Mouse (Mus musculus): Measurements from ENCODE around the gene Naaa. TPM values are rescaled to one million over a fixed set of nuclear protein-coding genes. Genes with fewer than 3 reads are reported as not detected.

The Naaa gene
- polyA plus RNA-seq, 1 experiment = not detected

DNA sequence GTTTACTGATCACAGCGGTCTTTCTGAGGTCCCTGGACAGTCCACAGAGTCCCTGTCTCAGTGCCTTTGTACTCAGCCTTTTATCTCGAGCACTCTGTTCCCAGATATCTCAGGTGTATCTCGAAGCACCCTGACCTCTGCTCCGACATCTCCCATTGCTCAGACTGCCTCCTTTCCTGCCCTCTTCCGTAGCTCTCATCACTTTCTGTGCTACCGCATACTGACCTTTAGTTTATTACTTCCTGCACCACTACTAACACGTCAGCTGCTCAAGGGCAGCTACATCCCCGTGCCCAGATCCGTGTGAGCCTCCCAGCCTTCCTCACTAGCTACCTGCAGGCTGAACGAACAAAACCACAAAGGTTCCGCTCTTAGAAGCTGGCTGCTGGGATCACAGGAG, 29.4 kb downstream of the Naaa start:
- TF ChIP-seq CTCF (IDR thresholded peaks at IDR 0.05; ENCODE audit: insufficient read depth, low read depth, low read length) (no peak), POLR2A (IDR thresholded peaks at IDR 0.05; ENCODE audit: insufficient read depth, low read depth, low read length) (no peak)
- 0 out of 2 replicates have a peak, but pooled peaks cover 3% of the 10 kb centered on the region for H3K4me1 ChIP-seq (ENCODE audit: control insufficient read depth, insufficient read depth, low read length)
- no peak overlapping the region for H3K27ac ChIP-seq (ENCODE audit: insufficient read depth, low read depth, low read length)
- H3K4me3 ChIP-seq (ENCODE audit: insufficient read depth, low read depth, low read length) = no peak overlapping the region
- 90% methylated on average over 11 of the region's 11 CpGs for WGBS

DNA sequence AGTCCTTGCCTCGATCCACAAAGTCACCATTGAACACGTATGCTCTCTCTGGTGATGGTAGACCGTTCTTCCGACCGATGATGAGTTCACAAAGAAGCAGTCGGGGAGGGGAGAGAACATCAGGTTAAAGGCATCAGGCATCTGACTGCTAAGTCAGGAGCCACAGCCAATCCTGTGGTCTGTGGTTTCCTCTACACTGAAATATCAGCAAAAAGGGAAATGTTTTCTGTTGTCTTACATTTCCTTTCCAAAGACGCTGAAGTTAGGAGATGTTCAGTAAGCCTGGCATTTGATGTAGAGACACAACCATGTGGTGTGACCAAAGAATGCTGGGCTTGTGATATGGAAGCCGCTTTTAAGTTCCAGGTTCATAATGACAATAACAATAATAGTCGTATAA, 32.5 kb downstream of the Naaa start:
- H3K4me1 ChIP-seq (ENCODE audit: control insufficient read depth, insufficient read depth, low read length) = no peaks in the 10 kb centered on the region
- no peak for TF ChIP-seq POLR2A (IDR thresholded peaks at IDR 0.05; ENCODE audit: insufficient read depth, low read depth, low read length)
- no peak for TF ChIP-seq CTCF (IDR thresholded peaks at IDR 0.05; ENCODE audit: insufficient read depth, low read depth, low read length)
- H3K27ac ChIP-seq (ENCODE audit: insufficient read depth, low read depth, low read length) = no peak overlapping the region
- no peak overlapping the region for H3K4me3 ChIP-seq (ENCODE audit: insufficient read depth, low read depth, low read length)
- WGBS = 92% methylated on average over 9 of the region's 9 CpGs

DNA sequence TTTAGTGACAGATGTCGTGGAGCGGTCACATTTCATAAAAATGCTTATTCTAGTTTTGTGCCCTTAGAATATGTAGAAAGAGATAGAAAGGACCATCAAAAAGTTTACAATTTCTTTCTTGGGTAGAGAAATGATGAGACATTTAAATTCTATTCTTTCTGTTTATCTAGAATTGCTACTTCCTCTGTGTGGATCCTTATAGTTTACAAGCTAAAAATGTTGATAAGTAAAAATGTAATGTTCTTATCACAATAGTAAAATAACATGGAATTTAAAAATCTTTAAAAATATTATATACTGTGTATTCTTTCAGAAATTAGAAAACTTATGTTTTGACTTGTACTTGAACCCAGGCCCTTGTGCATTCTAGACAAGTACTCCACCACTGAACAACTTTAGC, 33.1 kb downstream of the Naaa start:
- 97% methylated on average over 2 of the region's 2 CpGs for WGBS
- H3K27ac ChIP-seq (ENCODE audit: insufficient read depth, low read depth, low read length) = no peak overlapping the region
- no peaks in the 10 kb centered on the region for H3K4me1 ChIP-seq (ENCODE audit: control insufficient read depth, insufficient read depth, low read length)
- H3K4me3 ChIP-seq (ENCODE audit: insufficient read depth, low read depth, low read length) = no peak overlapping the region
- TF ChIP-seq POLR2A (IDR thresholded peaks at IDR 0.05; ENCODE audit: insufficient read depth, low read depth, low read length) (no peak), CTCF (IDR thresholded peaks at IDR 0.05; ENCODE audit: insufficient read depth, low read depth, low read length) (no peak)

DNA sequence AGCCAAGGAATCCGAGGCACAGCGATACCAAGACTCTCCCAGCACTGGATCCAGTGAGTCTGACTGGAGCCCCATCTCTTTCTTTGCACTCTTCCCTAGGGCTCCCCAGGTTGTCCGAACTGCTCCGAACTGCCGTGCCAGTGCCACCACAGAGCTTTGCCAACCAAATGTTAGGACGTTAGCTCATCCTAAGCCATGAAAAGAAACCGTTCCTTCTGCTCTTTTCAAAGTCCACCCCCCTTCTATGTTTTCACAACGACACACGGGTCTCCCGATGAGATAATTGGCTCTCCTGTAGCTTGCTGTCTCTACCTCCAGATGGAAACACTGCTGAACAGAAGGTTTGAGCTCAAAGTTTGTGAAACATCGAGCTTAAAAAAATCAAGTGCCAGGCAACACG, 37.2 kb downstream of the Naaa start:
- Histone ChIP-seq H3K4me1 (ENCODE audit: control insufficient read depth, insufficient read depth, low read length) (0 out of 2 replicates have a peak, but pooled peaks cover 2% of the 10 kb centered on the region), H3K27ac (ENCODE audit: insufficient read depth, low read depth, low read length) (no peak overlapping the region), H3K4me3 (ENCODE audit: insufficient read depth, low read depth, low read length) (no peak overlapping the region)
- TF ChIP-seq POLR2A (IDR thresholded peaks at IDR 0.05; ENCODE audit: insufficient read depth, low read depth, low read length) = no peak
- no peak for TF ChIP-seq CTCF (IDR thresholded peaks at IDR 0.05; ENCODE audit: insufficient read depth, low read depth, low read length)
- 79% methylated on average over 12 of the region's 12 CpGs for WGBS

DNA sequence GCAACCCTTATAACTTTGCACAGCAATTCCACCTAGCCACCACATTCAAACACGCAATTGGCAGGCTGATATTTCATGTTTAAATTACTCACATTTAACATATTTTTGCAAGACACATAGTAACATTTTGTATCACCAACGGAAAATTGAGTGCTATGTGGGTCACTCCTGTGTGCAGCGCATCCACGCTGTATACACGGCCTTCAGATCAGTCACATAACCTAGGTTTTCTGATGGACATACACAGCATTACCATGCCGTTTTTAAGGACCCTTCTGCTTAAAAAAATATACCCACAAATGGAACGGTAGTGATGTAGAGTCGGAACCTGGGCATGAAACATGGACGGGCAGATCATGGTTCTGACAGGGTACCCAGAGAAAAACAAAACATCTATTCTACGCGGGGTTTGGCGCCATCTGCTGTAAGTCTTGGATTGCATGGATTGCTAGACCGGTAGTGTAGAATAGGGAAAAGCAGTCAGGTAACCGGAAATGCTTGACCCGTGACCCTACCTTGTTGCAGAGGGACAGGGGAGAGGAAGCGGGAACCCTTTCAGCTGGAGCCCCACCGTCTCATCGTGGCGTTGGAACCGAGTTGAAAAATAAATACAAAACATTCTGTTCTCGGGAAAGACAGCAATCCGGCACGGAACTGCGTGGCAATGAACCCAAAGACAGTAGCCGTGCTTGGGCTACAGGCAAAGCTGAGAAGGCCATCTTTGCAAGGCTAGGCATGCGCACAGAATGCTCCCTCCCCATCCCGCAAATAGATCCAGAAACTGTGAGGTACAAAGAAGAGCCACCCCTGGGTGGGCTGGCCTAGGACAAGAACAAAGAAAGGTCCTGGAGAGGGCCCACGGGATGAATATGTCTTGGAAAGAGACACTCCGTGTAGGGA, 38.4 kb downstream of the Naaa start:
- WGBS = 39% methylated on average over 29 of the region's 29 CpGs
- TF ChIP-seq CTCF (IDR thresholded peaks at IDR 0.05; ENCODE audit: insufficient read depth, low read depth, low read length) (no peak; the same call in 1 of the 2 replicates), POLR2A (IDR thresholded peaks at IDR 0.05; ENCODE audit: insufficient read depth, low read depth, low read length) (no peak)
- H3K4me3 ChIP-seq (ENCODE audit: insufficient read depth, low read depth, low read length) = no peak overlapping the region

DNA sequence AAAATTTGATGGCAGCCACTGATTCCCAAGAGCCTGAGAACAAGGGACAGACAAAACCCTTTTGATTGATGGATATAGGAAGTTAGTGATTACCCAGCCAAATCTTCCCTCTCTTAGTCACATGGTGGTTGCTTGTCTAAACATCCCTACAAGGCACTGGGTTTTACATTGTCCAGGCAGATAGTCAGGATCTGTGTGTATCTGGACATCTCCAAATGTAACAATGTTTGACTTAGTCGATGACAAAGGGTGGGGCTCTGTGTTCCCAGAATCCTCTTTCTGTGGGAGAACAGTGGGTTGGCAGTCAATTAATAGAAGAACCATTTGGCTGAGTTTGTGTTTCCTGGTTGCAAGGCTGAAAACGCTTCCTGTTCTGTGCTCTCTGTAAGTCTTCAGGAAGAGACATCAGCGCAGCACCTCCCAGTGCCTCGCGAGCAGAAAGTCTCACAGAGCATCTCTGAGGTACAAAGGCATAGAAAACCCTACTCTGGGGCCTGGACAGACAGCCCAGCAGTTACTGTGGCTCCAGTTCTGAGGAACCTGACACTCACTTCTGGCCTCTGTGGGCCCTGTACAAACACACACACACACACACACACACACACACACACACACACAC, 42.9 kb downstream of the Naaa start:
- 69% methylated on average over 5 of the region's 5 CpGs for WGBS
- H3K4me3 ChIP-seq (ENCODE audit: insufficient read depth, low read depth, low read length) = no peak overlapping the region
- no peak overlapping the region for H3K27ac ChIP-seq (ENCODE audit: insufficient read depth, low read depth, low read length)
- no peak for TF ChIP-seq POLR2A (IDR thresholded peaks at IDR 0.05; ENCODE audit: insufficient read depth, low read depth, low read length)
- no peak for TF ChIP-seq CTCF (IDR thresholded peaks at IDR 0.05; ENCODE audit: insufficient read depth, low read depth, low read length)
- 0 out of 2 replicates have a peak, but pooled peaks cover 2% of the 10 kb centered on the region for H3K4me1 ChIP-seq (ENCODE audit: control insufficient read depth, insufficient read depth, low read length)

More for the DNA sequence above, 38.4 kb downstream of the Naaa start:
- 0 out of 2 replicates have a peak, but pooled peaks cover 2% of the 10 kb centered on the region for H3K4me1 ChIP-seq (ENCODE audit: control insufficient read depth, insufficient read depth, low read length)
- H3K27ac ChIP-seq (ENCODE audit: insufficient read depth, low read depth, low read length) = no peak overlapping the region

DNA sequence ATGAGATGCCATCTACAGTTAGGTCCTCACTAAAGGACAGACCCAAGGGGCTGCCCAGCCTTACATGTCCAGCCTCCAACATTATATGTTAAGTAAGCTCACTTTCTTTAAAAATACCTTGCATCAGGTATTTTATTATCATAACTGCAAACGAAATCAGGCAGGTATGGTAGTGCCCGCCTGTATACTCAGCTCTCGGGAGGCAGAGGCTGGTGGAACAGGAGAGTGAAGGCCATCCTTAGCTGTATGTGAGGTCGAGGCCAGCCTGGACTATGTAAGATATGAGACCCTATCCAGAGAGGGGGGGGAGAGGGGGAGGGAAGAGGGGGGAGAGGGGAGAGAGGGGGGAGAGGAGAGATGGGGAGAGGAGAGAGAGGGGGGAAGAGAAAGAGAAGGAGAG, 44.6 kb downstream of the Naaa start:
- no peak overlapping the region for H3K4me3 ChIP-seq (ENCODE audit: insufficient read depth, low read depth, low read length)
- no peak overlapping the region for H3K27ac ChIP-seq (ENCODE audit: insufficient read depth, low read depth, low read length)
- 0 out of 2 replicates have a peak, but pooled peaks cover 2% of the 10 kb centered on the region for H3K4me1 ChIP-seq (ENCODE audit: control insufficient read depth, insufficient read depth, low read length)
- TF ChIP-seq POLR2A (IDR thresholded peaks at IDR 0.05; ENCODE audit: insufficient read depth, low read depth, low read length) (no peak), CTCF (IDR thresholded peaks at IDR 0.05; ENCODE audit: insufficient read depth, low read depth, low read length) (no peak)
- 93% methylated on average over 4 of the region's 4 CpGs for WGBS

DNA sequence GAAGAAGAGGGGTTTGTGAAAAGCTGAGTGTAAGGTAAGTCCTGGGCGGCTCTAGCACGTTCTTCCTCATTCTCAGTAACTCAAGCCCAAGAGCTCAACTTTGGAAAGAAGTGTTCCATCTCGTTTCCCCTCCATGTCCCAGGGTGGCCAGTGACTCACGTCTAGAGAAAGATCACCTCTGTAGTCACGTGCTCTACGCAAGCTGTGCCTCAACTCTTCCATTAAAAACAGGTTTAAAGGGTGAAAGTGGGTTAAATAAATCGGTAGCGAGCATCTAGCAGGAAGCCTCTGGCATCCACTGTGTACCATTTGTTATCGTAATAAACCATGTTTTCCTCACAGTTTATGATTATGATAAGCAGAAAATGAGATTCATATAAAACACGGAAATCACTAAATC, 46.1 kb downstream of the Naaa start:
- TF ChIP-seq CTCF (IDR thresholded peaks at IDR 0.05; ENCODE audit: insufficient read depth, low read depth, low read length) (no peak), POLR2A (IDR thresholded peaks at IDR 0.05; ENCODE audit: insufficient read depth, low read depth, low read length) (no peak)
- H3K27ac ChIP-seq (ENCODE audit: insufficient read depth, low read depth, low read length) = no peak overlapping the region
- no peak overlapping the region for H3K4me3 ChIP-seq (ENCODE audit: insufficient read depth, low read depth, low read length)
- 91% methylated on average over 10 of the region's 10 CpGs for WGBS
- H3K4me1 ChIP-seq (ENCODE audit: control insufficient read depth, insufficient read depth, low read length) = 0 out of 2 replicates have a peak, but pooled peaks cover 2% of the 10 kb centered on the region

DNA sequence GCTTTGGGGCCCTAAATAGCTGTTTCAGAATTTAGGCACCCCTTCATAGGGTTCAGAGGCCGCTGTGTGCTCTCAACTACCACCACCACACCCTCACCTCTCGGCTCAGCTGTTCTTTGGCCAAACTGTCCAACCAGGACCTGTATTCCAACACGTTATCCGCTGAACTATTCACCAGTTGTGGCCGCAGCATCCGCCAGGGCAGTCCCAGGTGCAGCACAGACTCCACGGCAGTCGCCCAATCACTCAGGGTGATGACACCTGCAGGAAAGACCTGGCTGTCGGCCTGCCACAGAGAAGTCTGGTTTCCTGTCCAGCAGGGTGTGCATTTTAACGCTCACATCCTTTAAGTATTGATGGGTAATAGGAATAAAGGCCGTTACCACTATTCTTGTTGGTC, 47.7 kb downstream of the Naaa start:
- Histone ChIP-seq H3K4me3 (ENCODE audit: insufficient read depth, low read depth, low read length) (no peak overlapping the region), H3K4me1 (ENCODE audit: control insufficient read depth, insufficient read depth, low read length) (0 out of 2 replicates have a peak, but pooled peaks cover 2% of the 10 kb centered on the region), H3K27ac (ENCODE audit: insufficient read depth, low read depth, low read length) (no peak overlapping the region)
- no peak for TF ChIP-seq POLR2A (IDR thresholded peaks at IDR 0.05; ENCODE audit: insufficient read depth, low read depth, low read length)
- no peak for TF ChIP-seq CTCF (IDR thresholded peaks at IDR 0.05; ENCODE audit: insufficient read depth, low read depth, low read length)
- 91% methylated on average over 11 of the region's 11 CpGs for WGBS
